Mouse (Mus musculus) G1E (cell line): ENCODE measurements at regions not wholly inside any gene's neighbourhood (a gene's known extent, or its start where the extent isn't known, plus 50 kb on each side); places are given as distances from the start of the nearest gene placed in this dataset.

Source experiments
- CTCF ChIP-seq: IDR thresholded peaks from 2 replicates; pipeline ENCODE4 v1.5.1; 2012; ENCODE audit warnings: low read depth, low read length, inconsistent platforms, mixed read lengths
- GATA2 ChIP-seq: IDR thresholded peaks from 2 replicates; pipeline ENCODE4 v1.6.1; 2012; ENCODE audit warnings: low read depth, low read length, inconsistent platforms, borderline replicate concordance
- TAL1 ChIP-seq: conservative IDR thresholded peaks from 2 replicates; pipeline ENCODE4 v1.6.1; 2012; ENCODE audit warnings: low read depth, low read length, inconsistent platforms, mixed read lengths

DNA sequence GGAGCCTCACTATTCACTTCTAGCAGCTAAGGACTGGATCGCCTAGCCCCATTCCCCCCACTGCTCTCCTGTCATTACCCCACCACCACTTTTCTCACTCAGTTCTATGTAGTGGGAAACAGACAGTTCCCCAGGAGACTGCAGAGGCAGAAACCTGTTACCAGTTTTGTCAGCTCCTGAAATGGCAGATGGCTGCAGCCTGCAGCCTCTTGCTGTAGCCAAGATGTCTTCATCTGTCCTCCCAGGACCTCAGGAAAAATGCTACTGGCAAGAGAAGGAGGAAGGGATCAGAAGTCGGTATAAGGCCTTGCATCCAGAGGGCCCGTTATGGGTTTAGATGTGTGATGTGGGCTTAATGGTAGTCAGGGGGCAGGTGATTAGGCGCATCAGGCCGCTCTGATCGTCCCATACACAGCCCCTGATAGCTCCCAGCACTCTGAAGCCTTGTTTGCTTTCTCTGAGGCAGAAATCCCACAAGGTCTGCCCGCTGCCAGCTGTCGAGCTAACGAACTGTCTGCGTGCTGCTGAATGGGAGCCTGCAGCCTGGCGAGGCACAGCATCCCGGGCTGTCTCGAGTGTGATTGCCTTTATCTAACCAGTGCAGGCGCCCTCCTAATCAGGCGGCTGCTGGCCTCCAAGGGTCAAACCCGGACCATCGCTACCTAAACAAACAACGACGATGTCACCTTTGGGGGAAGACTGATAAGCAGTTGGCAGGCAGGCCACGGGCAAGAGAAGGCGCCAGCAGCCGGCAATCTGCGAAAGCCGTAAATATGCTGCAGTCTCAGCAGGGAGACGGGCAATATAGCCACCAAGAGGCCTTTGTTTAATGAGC, 236.3 kb upstream of the Npvf start:
- no peak for TF ChIP-seq CTCF
- no peak for TF ChIP-seq GATA2
- TF ChIP-seq TAL1 = no peak
